Mouse (Mus musculus) liver, embryonic 12.5 days (tissue): ENCODE data around the gene Zdhhc18. TPM values are rescaled to one million over a fixed set of nuclear protein-coding genes. Genes with fewer than 3 reads are reported as not detected.
A peak's percentile ranks its signal among the peaks of the same experiment; 100 is the strongest.
"Not testable (repeated sequence)": the region's sequence is repeated elsewhere in the genome, so short reads cannot be mapped to it uniquely, and the experiment has no call there.

ENCODE experiments used
- ATAC-seq: fragments of 200-750 bp; cut with Nextera tagmentation; 2 replicates; pipeline ENCODE4 v1.8.0; 2017; ENCODE audit warnings: moderate number of reproducible peaks, mild to moderate bottlenecking, moderate library complexity
- H3K27ac ChIP-seq: fragments of 300-500 bp; sonication (generic); 2 replicates; pipeline ENCODE4 v1.5.1; 2016; ENCODE audit warnings: mild to moderate bottlenecking
- H3K27me3 ChIP-seq: fragments of 300-500 bp; sonication (generic); replicated peaks from 2 replicates; pipeline ENCODE4 v1.6.1; 2016; ENCODE audit warnings: mild to moderate bottlenecking, moderate library complexity
- H3K36me3 ChIP-seq: fragments of 300-500 bp; sonication (generic); 2 replicates; pipeline ENCODE4 v1.6.1; 2016; ENCODE audit warnings: mild to moderate bottlenecking, moderate library complexity
- H3K4me1 ChIP-seq: fragments of 300-500 bp; sonication (generic); 2 replicates; pipeline ENCODE4 v1.6.1; 2016
- H3K4me2 ChIP-seq: fragments of 300-500 bp; sonication (generic); 2 replicates; pipeline ENCODE4 v1.6.1; 2016; ENCODE audit warnings: mild to moderate bottlenecking, moderate library complexity
- H3K4me3 ChIP-seq: fragments of 300-500 bp; sonication (generic); 2 replicates; pipeline ENCODE4 v1.5.1; 2016; ENCODE audit warnings: mild to moderate bottlenecking, moderate library complexity
- H3K9ac ChIP-seq: fragments of 300-500 bp; sonication (generic); 2 replicates; pipeline ENCODE4 v1.6.1; 2016; ENCODE audit warnings: mild to moderate bottlenecking, moderate library complexity
- H3K9me3 ChIP-seq: fragments of 300-500 bp; sonication (generic); replicated peaks from 2 replicates; pipeline ENCODE4 v1.6.1; 2016; ENCODE audit warnings: mild to moderate bottlenecking, moderate library complexity
- WGBS: fragments of 180-500 bp; shearing (Covaris S2); methylation state at CpG from one replicate; pipeline ENCODE4 v1.1.7; 2016; ENCODE audit not compliant: insufficient replicate concordance; 5-methylcytosine and 5-hydroxymethylcytosine counted together
- polyA plus RNA-seq: library from polyadenylated mRNA; unstranded; fragments of >200 nt; fragmentation: Nextera tagmentation; extraction: Ambion mirVana; gene quantifications from 2 replicates; pipeline ENCODE4 v1.2.1, GENCODE M21; 2016

The Zdhhc18 gene
- polyA plus RNA-seq, 1 experiment from 2014 or later = 4.6 TPM

- H3K4me3 ChIP-seq = peak overlapping the region; percentile 20; the same call in 1 of the 2 replicates
- 33% methylated on average over 10 of the region's 10 CpGs for WGBS
- no peaks in the 10 kb centered on the region for H3K9me3 ChIP-seq
- H3K4me1 ChIP-seq = peaks cover 62% of the 10 kb centered on the region
- peak overlapping the region; percentile 75 for H3K27ac ChIP-seq
- peak overlapping the region; percentile 36 for H3K9ac ChIP-seq
- no peak for ATAC-seq
- H3K36me3 ChIP-seq = peaks cover 28% of the 10 kb centered on the region
- H3K4me2 ChIP-seq = peak overlapping the region; percentile 57
- no peaks in the 10 kb centered on the region for H3K27me3 ChIP-seq
These were observed 10.5 kb upstream of the Zdhhc18 start for GRCm38 (mm10) chr4:133660193-133661155.

DNA sequence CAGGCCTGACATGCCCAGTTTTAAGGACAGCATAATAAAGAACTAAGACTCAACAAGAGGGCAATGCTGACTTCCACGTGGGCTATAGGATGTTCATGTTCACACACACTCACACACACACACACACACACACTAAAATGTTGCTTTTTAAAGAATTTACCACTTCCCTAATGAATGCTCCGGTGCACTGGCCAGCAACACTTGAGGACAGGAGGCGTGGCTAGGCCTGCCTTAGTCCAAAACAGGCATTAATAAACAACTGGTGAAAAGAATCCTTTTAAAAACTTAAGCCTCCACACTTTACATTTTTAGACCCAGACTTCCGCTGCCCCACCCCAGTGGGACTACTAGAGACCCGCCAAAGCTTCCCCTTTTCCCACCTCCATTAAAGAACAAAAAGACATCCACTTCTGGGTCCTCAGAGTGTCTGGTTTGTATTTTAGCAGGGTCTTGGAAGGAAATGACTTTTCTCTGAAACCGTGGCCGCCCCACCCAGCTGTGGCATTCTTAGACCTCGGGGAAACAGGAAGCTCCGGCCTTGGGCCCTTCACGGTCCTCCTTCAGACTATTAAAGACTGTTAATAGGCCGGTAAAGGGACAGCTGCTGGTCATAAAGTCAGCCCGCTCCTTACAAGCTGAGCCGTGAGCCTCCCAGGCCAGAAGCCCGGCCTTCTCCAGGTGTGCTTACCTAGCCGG is 9.7 kb upstream of the Zdhhc18 start:
- peaks cover 53% of the 10 kb centered on the region for H3K4me1 ChIP-seq
- peak overlapping the region; percentile 20; the same call in 1 of the 2 replicates for H3K4me3 ChIP-seq
- peak overlapping the region; percentile 57 for H3K4me2 ChIP-seq
- H3K9me3 ChIP-seq = no peaks in the 10 kb centered on the region
- no peak; the same call in 1 of the 2 replicates for ATAC-seq
- 10% methylated on average over 15 of the region's 15 CpGs for WGBS
- peak overlapping the region; percentile 36 for H3K9ac ChIP-seq
- H3K27ac ChIP-seq = peak overlapping the region; percentile 75
- no peaks in the 10 kb centered on the region for H3K27me3 ChIP-seq
- H3K36me3 ChIP-seq = peaks cover 19% of the 10 kb centered on the region

- H3K9ac ChIP-seq = no peak overlapping the region
- peak overlapping the region; percentile 57; the same call in 1 of the 2 replicates for H3K4me2 ChIP-seq
- peaks cover 17% of the 10 kb centered on the region for H3K36me3 ChIP-seq
- ATAC-seq = no peak
- peaks cover 52% of the 10 kb centered on the region for H3K4me1 ChIP-seq
- H3K9me3 ChIP-seq = no peaks in the 10 kb centered on the region
- 33% methylated on average over 2 of the region's 2 CpGs for WGBS
- H3K27ac ChIP-seq = peak overlapping the region; percentile 75
- H3K4me3 ChIP-seq = no peak overlapping the region
- H3K27me3 ChIP-seq = no peaks in the 10 kb centered on the region
These were observed 8.8 kb upstream of the Zdhhc18 start for GRCm38 (mm10) chr4:133658729-133659128.

DNA sequence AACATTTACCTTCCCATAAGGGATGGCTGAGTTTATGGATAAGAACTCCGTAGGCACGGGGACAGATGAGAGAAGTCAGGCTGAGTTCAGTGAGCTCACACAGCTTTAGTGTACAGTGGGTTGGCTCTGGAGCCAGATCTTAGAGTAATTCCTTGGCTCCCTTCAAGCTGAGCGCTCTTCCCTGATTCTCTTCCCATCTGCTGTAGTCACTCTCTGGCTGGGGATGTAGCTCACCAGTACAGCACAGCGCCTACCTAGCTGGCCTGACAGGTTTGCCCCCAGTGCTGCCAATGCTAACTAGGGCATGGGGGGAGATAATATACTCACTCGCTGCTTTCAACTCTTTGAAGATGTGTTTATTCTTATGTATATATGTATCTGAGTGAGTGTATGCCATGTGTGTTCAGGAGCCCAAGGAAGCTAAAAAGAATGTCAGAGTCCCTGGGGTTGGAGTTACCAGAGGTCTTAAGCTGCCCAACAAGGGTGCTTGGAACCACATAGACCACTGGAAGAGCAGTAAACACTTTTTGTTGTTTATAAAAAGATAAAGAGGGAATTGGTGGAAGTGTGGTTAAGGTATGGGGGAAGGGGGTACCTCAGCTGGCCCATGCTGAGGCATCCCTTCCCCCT is 8.0 kb upstream of the Zdhhc18 start:
- no peaks in the 10 kb centered on the region for H3K9me3 ChIP-seq
- H3K4me3 ChIP-seq = no peak overlapping the region
- no peak for ATAC-seq
- H3K4me1 ChIP-seq = peaks cover 46% of the 10 kb centered on the region
- no peak overlapping the region for H3K27ac ChIP-seq
- no peak overlapping the region for H3K4me2 ChIP-seq
- no peaks in the 10 kb centered on the region for H3K27me3 ChIP-seq
- no peak overlapping the region for H3K9ac ChIP-seq
- 70% methylated on average over 5 of the region's 5 CpGs for WGBS
- peaks cover 17% of the 10 kb centered on the region for H3K36me3 ChIP-seq

- Histone ChIP-seq H3K36me3 (peaks cover 11% of the 10 kb centered on the region; the same call in 1 of the 2 replicates), H3K4me2 (no peak overlapping the region), H3K4me1 (peaks cover 42% of the 10 kb centered on the region), H3K27ac (no peak overlapping the region), H3K9ac (no peak overlapping the region), H3K27me3 (no peaks in the 10 kb centered on the region), H3K4me3 (no peak overlapping the region), H3K9me3 (no peaks in the 10 kb centered on the region)
- WGBS = 30% methylated on average over 4 of the region's 4 CpGs
- ATAC-seq = no peak
These were observed 7.0 kb upstream of the Zdhhc18 start for GRCm38 (mm10) chr4:133656997-133657396.

- 58% methylated on average over 4 of the region's 4 CpGs for WGBS
- Histone ChIP-seq H3K36me3 (0 out of 2 replicates have a peak, but pooled peaks cover 6% of the 10 kb centered on the region), H3K4me2 (no peak overlapping the region), H3K27me3 (no peaks in the 10 kb centered on the region), H3K4me3 (no peak overlapping the region), H3K27ac (no peak overlapping the region), H3K9me3 (no peaks in the 10 kb centered on the region), H3K9ac (no peak overlapping the region), H3K4me1 (peaks cover 42% of the 10 kb centered on the region)
- ATAC-seq = no peak
These were observed 6.3 kb upstream of the Zdhhc18 start for GRCm38 (mm10) chr4:133656294-133656693.

GRCm38 (mm10) chr4:133654070-133654469 is 4.1 kb upstream of the Zdhhc18 start:
- H3K9me3 ChIP-seq, H3K9ac ChIP-seq, H3K36me3 ChIP-seq, H3K4me2 ChIP-seq, H3K27ac ChIP-seq, H3K27me3 ChIP-seq, ATAC-seq, H3K4me3 ChIP-seq: not testable (repeated sequence)
- H3K4me1 ChIP-seq = peaks cover 29% of the 10 kb centered on the region
- 79% methylated on average over 5 of the region's 5 CpGs for WGBS

- H3K9ac ChIP-seq = no peak overlapping the region
- H3K9me3 ChIP-seq = no peaks in the 10 kb centered on the region
- H3K4me3 ChIP-seq = no peak overlapping the region
- no peak overlapping the region for H3K4me2 ChIP-seq
- peaks cover 16% of the 10 kb centered on the region for H3K4me1 ChIP-seq
- ATAC-seq = no peak
- no peak overlapping the region for H3K27ac ChIP-seq
- WGBS = 78% methylated on average over 10 of the region's 10 CpGs
- no peaks in the 10 kb centered on the region for H3K36me3 ChIP-seq
- no peaks in the 10 kb centered on the region for H3K27me3 ChIP-seq
These were observed 2.8 kb upstream of the Zdhhc18 start for GRCm38 (mm10) chr4:133652746-133653145.

DNA sequence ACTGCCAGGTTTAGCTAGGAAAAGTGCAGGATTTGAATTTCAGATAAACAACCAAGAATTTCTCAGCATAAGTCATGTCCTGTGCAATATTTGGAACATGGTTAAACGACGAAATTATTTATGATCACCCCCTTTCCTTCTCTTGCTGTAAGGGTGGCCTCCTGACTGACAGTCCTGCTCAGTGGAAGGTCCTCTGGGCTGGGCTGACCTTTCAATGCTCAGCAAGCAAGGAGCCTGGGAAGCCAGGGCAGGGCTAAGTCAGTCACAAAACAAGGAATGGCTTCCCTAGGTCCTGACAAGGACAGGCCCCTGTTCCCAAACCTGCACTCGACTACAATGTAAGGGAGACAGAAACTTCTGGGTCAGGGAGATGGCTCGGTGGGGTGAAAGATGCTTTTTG is 2.0 kb upstream of the Zdhhc18 start:
- no peak for ATAC-seq
- peaks cover 13% of the 10 kb centered on the region for H3K4me1 ChIP-seq
- H3K36me3 ChIP-seq = no peaks in the 10 kb centered on the region
- no peaks in the 10 kb centered on the region for H3K9me3 ChIP-seq
- H3K27me3 ChIP-seq = no peaks in the 10 kb centered on the region
- WGBS = 61% methylated on average over 4 of the region's 4 CpGs
- H3K9ac ChIP-seq = no peak overlapping the region
- H3K27ac ChIP-seq = no peak overlapping the region
- no peak overlapping the region for H3K4me3 ChIP-seq
- no peak overlapping the region for H3K4me2 ChIP-seq

DNA sequence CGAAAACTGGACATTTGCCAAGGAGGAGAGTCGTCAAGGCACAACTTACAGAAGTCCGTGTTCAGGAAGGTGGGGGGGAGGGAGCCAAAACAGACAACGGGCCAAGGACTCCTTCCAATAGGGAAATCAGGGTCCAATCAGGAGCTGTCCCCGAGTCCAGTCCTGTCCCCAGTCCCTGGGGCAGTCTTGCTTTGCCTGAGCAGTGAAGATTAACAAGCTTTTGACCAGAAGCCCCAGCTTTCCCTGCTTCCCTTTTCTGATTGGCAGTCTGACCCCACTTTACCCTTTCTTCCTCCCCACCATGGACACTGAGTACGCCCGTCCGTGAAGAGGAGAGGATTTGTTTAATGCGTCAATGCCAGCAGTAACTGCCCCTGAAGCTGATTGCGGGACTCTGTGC is 1.5 kb upstream of the Zdhhc18 start:
- H3K36me3 ChIP-seq = no peaks in the 10 kb centered on the region
- 52% methylated on average over 10 of the region's 10 CpGs for whole genome bisulfite sequencing

DNA sequence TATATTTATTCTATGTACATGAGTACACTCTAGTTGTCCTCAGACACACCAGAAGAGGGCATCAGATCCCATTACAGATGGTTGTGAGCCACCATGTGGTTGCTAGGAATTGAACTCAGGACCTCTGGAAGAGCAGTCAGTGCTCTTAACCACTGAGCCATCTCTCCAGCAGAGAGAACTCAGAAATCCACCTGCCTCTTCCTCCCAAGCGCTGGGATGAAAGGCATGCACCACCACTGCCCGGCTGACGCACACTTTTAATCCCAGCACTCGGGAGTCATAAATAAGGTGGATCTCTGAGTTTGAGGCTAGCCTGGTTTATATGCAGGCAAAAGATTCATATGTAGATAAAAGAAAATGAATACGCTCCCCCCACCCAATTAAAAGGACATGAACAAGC is 490 bp downstream of the Zdhhc18 start:
- ATAC-seq, H3K27ac ChIP-seq, H3K36me3 ChIP-seq, H3K9me3 ChIP-seq, H3K4me1 ChIP-seq, H3K27me3 ChIP-seq: not testable (repeated sequence)
- WGBS = 71% methylated on average over 5 of the region's 5 CpGs
- H3K4me2 ChIP-seq = peak overlapping the region; percentile 60
- H3K9ac ChIP-seq = 0 out of 2 replicates have a peak overlapping the region, but pooled peaks have one; percentile 14
- H3K4me3 ChIP-seq = peak overlapping the region; percentile 51

More for the DNA sequence above, 1.5 kb upstream of the Zdhhc18 start:
- no peak overlapping the region for H3K9ac ChIP-seq
- H3K9me3 ChIP-seq = no peaks in the 10 kb centered on the region
- no peak overlapping the region for H3K4me2 ChIP-seq
- no peaks in the 10 kb centered on the region for H3K27me3 ChIP-seq
- no peak overlapping the region for H3K27ac ChIP-seq
- H3K4me1 ChIP-seq = peaks cover 10% of the 10 kb centered on the region
- no peak for ATAC-seq
- no peak overlapping the region for H3K4me3 ChIP-seq
